Mouse (Mus musculus): ENCODE measurements at regions not wholly inside any gene's neighbourhood (a gene's known extent, or its start where the extent isn't known, plus 50 kb on each side); places are given as distances from the start of the nearest gene placed in this dataset.

GRCm38 (mm10) chr4:45730862-45731831, 67.7 kb upstream of the Aldh1b1 start:
- peak; percentile 38; the same call in 1 of the 2 replicates for TF ChIP-seq CTCF (IDR thresholded peaks at IDR 0.05; ENCODE audit: extremely low read depth, insufficient read length, insufficient replicate concordance, low read depth, low read length)
- TF ChIP-seq POLR2A (IDR thresholded peaks at IDR 0.05; ENCODE audit: low read depth, low read length): no peak
